Mouse (Mus musculus) naive thymus-derived CD4-positive, alpha-beta T cell, adult 2 months (primary cell): Measurements from ENCODE around the gene Cdh5.

Experiments
- DNase-seq: peaks from one replicate; pipeline ENCODE4 v3.0.0-alpha.2; 2011; ENCODE audit warnings: low read depth

Gene Cdh5

DNA sequence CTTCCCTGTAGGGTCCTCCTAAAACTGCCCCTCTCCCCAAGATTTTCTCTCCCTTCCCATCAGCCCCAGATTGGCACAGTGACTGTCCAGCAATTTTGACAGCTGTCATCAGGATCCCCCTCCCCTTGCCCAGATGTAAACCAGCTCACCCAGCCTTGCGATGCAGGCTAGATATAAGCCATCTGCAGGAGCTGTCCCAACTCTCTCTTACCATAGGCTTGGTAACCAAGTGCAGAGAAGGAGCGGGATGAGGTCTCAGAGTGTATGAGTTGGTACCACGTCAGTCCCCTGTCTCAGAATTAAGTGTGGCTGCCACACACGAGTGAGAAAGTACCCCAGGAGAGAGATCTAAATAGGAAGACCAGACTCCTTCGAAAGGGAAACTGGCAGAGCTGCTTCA is 87.0 kb downstream of the Cdh5 start:
- DNase-seq: no peak

DNA sequence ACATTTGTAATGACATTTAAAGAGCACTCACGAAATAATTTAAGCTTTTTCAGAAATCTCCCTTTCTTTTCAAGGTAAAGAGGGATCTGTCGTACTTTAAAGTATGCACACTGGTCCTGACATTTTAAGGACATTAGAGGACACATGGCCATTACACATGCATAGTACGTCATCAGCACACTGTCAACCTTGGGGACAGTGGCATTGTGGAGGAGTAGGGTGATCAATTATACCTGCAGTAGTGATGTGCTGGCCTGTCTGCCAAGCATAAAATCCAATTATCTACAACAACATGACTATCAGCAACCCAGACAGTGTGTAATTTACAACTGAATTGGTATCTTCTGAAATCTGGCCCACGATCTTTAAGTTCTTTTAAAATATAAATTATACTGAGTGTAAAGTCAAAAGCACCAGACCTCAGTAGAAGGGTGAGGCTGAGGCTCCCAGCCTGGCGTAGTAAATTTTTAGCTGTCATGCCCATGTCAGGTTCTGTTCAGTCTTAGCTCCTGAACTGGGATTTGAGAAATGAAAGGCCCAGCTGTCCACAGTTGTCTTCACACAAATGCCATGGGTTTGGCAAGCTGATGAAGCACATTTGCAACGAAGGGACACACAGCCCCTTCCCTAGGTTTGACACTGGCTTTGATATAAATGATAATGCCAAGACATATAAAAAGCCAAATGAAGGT is 89.5 kb downstream of the Cdh5 start:
- DNase-seq: no peak

DNA sequence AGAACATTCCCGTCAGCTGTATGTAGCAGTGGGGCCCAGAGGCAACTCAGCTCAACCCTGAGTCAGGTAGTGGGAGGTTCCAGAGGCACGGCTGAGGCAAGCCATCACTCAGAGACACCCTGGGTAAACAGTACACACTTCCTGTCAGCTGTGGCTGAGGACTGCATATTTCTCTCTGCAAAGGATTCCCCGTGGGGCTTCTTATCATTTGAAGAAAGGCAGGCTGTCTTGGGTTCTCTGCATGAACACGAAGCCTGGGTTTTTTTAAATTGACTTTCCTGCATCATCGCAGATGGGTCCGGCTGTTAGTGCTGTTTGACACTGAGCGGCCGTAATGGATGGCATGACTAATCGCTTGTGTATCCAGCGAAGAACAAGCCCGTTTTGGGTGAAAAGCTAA is 90.1 kb downstream of the Cdh5 start:
- no peak for DNase-seq
